Mouse (Mus musculus) kidney, embryonic 15.5 days (tissue): ENCODE results near the gene Ttc39b. TPM values are rescaled to one million over a fixed set of nuclear protein-coding genes. Genes with fewer than 3 reads are reported as not detected.

Experiments
- ATAC-seq: fragments of 200-750 bp; cut with Nextera tagmentation; replicated peaks from 2 replicates; pipeline ENCODE4 v1.8.0; 2017; ENCODE audit warnings: moderate TSS enrichment; ENCODE audit not compliant: low FRiP score
- H3K27ac ChIP-seq: fragments of 300-500 bp; sonication (generic); 2 replicates; pipeline ENCODE4 v1.5.1; 2015; ENCODE audit warnings: mild to moderate bottlenecking, inconsistent platforms
- H3K27me3 ChIP-seq: fragments of 300-500 bp; sonication (generic); 2 replicates; pipeline ENCODE4 v1.6.1; 2015; ENCODE audit warnings: inconsistent platforms
- H3K36me3 ChIP-seq: fragments of 300-500 bp; sonication (generic); 2 replicates; pipeline ENCODE4 v1.6.1; 2015; ENCODE audit warnings: inconsistent platforms
- H3K4me1 ChIP-seq: fragments of 300-500 bp; sonication (generic); 2 replicates; pipeline ENCODE4 v1.6.1; 2015; ENCODE audit warnings: inconsistent platforms
- H3K4me2 ChIP-seq: fragments of 300-500 bp; sonication (generic); 2 replicates; pipeline ENCODE4 v1.6.1; 2015; ENCODE audit warnings: moderate library complexity, mild to moderate bottlenecking, inconsistent platforms
- H3K4me3 ChIP-seq: fragments of 300-500 bp; sonication (generic); replicated peaks from 2 replicates; pipeline ENCODE4 v1.5.1; 2015; ENCODE audit warnings: mild to moderate bottlenecking, inconsistent platforms
- H3K9ac ChIP-seq: fragments of 300-500 bp; sonication (generic); 2 replicates; pipeline ENCODE4 v1.6.1; 2015; ENCODE audit warnings: mild to moderate bottlenecking, inconsistent platforms
- H3K9me3 ChIP-seq: fragments of 300-500 bp; sonication (generic); replicated peaks from 2 replicates; pipeline ENCODE4 v1.6.1; 2016; ENCODE audit warnings: inconsistent platforms
- WGBS: fragments of 180-500 bp; shearing (Covaris S2); methylation state at CpG from one replicate; pipeline ENCODE4 v1.1.7; 2015; ENCODE audit warnings: mixed read lengths; 5-methylcytosine and 5-hydroxymethylcytosine counted together
- polyA plus RNA-seq: library from polyadenylated mRNA; unstranded; fragments of >200 nt; fragmentation: Nextera tagmentation; extraction: Ambion mirVana; gene quantifications from 2 replicates; pipeline ENCODE4 v1.2.1, GENCODE M21; 2015

Ttc39b gene
- polyA plus RNA-seq, 1 experiment from 2014 or later, result 2.0 TPM

DNA sequence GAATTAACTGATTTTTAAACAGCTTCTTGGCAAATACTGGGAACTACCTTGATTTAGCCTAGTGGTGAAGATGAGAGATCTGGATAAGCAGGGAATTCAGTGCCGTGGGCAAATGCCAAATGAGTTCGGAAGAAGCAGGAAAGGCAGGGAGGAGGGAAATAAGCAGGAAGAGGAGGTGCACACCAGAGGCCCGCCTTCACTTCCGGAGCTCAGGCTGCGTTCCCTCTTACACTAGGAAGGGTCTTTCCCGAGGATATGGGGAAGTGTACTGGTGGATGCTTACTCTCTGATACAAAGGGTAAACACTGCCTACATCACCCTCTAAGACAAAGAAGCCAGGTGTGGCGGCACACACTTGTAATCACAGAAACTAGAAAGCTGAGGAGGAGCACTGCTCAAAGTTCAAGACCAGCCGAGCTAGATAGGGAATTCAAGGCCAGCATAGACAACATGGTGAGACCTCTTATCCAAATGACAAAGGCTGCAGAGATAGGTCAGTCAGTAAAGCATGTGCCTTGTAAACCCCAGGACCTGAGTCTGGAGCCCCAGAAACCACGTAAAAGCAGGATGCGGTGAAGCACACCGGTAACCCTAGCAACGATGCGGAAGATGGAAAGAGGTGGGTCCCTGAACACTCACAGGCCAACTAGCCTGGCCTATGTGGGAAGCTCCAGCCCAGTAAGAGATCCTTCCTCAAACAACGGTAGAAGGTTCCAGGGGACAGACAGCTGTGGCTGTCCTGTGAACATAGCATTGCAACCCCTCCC is 57.9 kb downstream of the Ttc39b start:
- no peak for ATAC-seq
- Histone ChIP-seq H3K9ac (no peak overlapping the region), H3K9me3 (no peaks in the 10 kb centered on the region), H3K27ac (no peak overlapping the region), H3K36me3 (no peaks in the 10 kb centered on the region), H3K4me1 (no peaks in the 10 kb centered on the region), H3K27me3 (no peaks in the 10 kb centered on the region), H3K4me3 (no peak overlapping the region), H3K4me2 (0 out of 2 replicates have a peak overlapping the region, but pooled peaks have one; percentile 7)
- WGBS, result 74% methylated on average over 14 of the region's 14 CpGs

DNA sequence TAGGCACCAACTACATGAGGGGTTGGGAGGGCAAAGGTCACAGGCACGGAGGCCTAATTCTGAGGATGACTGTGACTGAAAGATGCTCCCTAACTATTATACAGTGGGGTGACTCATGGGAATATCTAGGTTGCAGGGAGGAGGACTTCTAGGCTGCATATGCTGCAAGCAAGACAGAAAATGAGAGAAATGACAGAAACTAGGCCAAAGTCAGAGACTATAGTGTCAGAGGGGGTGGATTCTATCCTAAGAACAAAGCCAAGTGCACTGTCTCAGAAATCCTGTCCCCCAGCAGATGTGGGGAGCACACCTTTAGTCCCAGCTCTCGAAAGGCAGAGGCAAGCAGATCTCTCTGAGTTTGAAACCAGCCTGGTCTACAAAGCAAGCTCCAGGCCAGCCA is 59.2 kb downstream of the Ttc39b start:
- 96% methylated on average over 2 of the region's 2 CpGs for WGBS
- Histone ChIP-seq H3K27me3 (no peaks in the 10 kb centered on the region), H3K4me3 (no peak overlapping the region), H3K9me3 (no peaks in the 10 kb centered on the region), H3K4me1 (no peaks in the 10 kb centered on the region), H3K27ac (no peak overlapping the region), H3K9ac (no peak overlapping the region), H3K36me3 (no peaks in the 10 kb centered on the region), H3K4me2 (no peak overlapping the region)
- ATAC-seq, result no peak

- no peak for ATAC-seq
- Histone ChIP-seq H3K36me3 (no peaks in the 10 kb centered on the region), H3K4me3 (no peak overlapping the region), H3K9ac (no peak overlapping the region), H3K4me1 (0 out of 2 replicates have a peak, but pooled peaks cover 2% of the 10 kb centered on the region), H3K27ac (no peak overlapping the region), H3K4me2 (no peak overlapping the region), H3K27me3 (no peaks in the 10 kb centered on the region), H3K9me3 (no peaks in the 10 kb centered on the region)
- WGBS, result 7% methylated on average over 2 of the region's 2 CpGs
These were observed 62.1 kb downstream of the Ttc39b start for GRCm38 (mm10) chr4:83261998-83262397.

GRCm38 (mm10) chr4:83259690-83260089 is 64.4 kb downstream of the Ttc39b start:
- Histone ChIP-seq H3K4me3 (no peak overlapping the region), H3K9me3 (no peaks in the 10 kb centered on the region), H3K27ac (no peak overlapping the region), H3K9ac (no peak overlapping the region), H3K4me2 (no peak overlapping the region), H3K27me3 (no peaks in the 10 kb centered on the region), H3K4me1 (peaks cover 8% of the 10 kb centered on the region; the same call in 1 of the 2 replicates), H3K36me3 (no peaks in the 10 kb centered on the region)
- 75% methylated on average over 4 of the region's 4 CpGs for WGBS
- no peak for ATAC-seq

- H3K4me2 ChIP-seq, result no peak overlapping the region
- H3K27ac ChIP-seq, result no peak overlapping the region
- H3K4me3 ChIP-seq, result no peak overlapping the region
- H3K27me3 ChIP-seq, result no peaks in the 10 kb centered on the region
- no peaks in the 10 kb centered on the region for H3K9me3 ChIP-seq
- H3K4me1 ChIP-seq, result peaks cover 8% of the 10 kb centered on the region; the same call in 1 of the 2 replicates
- 86% methylated on average over 3 of the region's 3 CpGs for WGBS
- no peak overlapping the region for H3K9ac ChIP-seq
- no peak for ATAC-seq
- H3K36me3 ChIP-seq, result no peaks in the 10 kb centered on the region
These were observed 65.8 kb downstream of the Ttc39b start for GRCm38 (mm10) chr4:83258273-83258672.

GRCm38 (mm10) chr4:83257279-83258260 is 66.5 kb downstream of the Ttc39b start:
- 66% methylated on average over 17 of the region's 17 CpGs for whole genome bisulfite sequencing
- Histone ChIP-seq H3K4me3 (no peak overlapping the region), H3K4me1 (peaks cover 8% of the 10 kb centered on the region; the same call in 1 of the 2 replicates), H3K36me3 (no peaks in the 10 kb centered on the region), H3K27ac (no peak overlapping the region), H3K4me2 (no peak overlapping the region), H3K9me3 (no peaks in the 10 kb centered on the region), H3K9ac (no peak overlapping the region), H3K27me3 (no peaks in the 10 kb centered on the region)
- ATAC-seq, result no peak

- H3K27me3 ChIP-seq, result no peaks in the 10 kb centered on the region
- peak; percentile 54; the same call in 1 of the 2 replicates for ATAC-seq
- H3K9ac ChIP-seq, result no peak overlapping the region
- H3K36me3 ChIP-seq, result no peaks in the 10 kb centered on the region
- no peaks in the 10 kb centered on the region for H3K9me3 ChIP-seq
- peaks cover 8% of the 10 kb centered on the region; the same call in 1 of the 2 replicates for H3K4me1 ChIP-seq
- WGBS, result 70% methylated on average over 11 of the region's 11 CpGs
- no peak overlapping the region for H3K27ac ChIP-seq
- no peak overlapping the region for H3K4me3 ChIP-seq
- no peak overlapping the region for H3K4me2 ChIP-seq
These were observed 67.3 kb downstream of the Ttc39b start for GRCm38 (mm10) chr4:83256779-83257178.

DNA sequence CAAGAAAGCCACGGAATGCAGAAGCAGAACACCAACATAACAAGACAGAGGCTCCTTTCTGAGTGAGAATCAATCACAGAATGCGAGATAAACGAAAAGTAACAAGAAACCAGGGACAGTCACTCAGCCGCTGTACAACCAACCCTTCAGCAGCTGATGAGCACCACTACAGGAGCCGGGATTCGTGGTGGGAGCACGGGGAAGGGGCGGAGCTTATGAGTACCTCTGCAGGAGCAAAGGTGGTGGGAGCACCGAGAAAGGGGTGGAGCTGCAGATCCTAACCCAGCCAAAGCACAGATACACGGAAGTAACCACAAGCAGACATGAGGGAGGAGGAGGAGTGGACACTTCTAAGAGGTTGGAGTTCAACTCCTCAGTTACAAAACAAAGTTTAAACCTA is 69.1 kb downstream of the Ttc39b start:
- H3K4me1 ChIP-seq, result peaks cover 11% of the 10 kb centered on the region; the same call in 1 of the 2 replicates
- H3K9ac ChIP-seq, result no peak overlapping the region
- no peaks in the 10 kb centered on the region for H3K9me3 ChIP-seq
- H3K4me3 ChIP-seq, result no peak overlapping the region
- H3K4me2 ChIP-seq, result no peak overlapping the region
- no peaks in the 10 kb centered on the region for H3K36me3 ChIP-seq
- ATAC-seq, result no peak
- no peak overlapping the region for H3K27ac ChIP-seq
- no peaks in the 10 kb centered on the region for H3K27me3 ChIP-seq
- 88% methylated on average over 10 of the region's 10 CpGs for WGBS

GRCm38 (mm10) chr4:83253679-83254078 is 70.4 kb downstream of the Ttc39b start:
- Histone ChIP-seq H3K4me2 (no peak overlapping the region), H3K4me1 (peaks cover 11% of the 10 kb centered on the region; the same call in 1 of the 2 replicates), H3K9ac (no peak overlapping the region), H3K4me3 (no peak overlapping the region), H3K9me3 (no peaks in the 10 kb centered on the region), H3K36me3 (no peaks in the 10 kb centered on the region), H3K27ac (no peak overlapping the region), H3K27me3 (no peaks in the 10 kb centered on the region)
- no peak for ATAC-seq
- WGBS, result 94% methylated on average over 6 of the region's 6 CpGs

DNA sequence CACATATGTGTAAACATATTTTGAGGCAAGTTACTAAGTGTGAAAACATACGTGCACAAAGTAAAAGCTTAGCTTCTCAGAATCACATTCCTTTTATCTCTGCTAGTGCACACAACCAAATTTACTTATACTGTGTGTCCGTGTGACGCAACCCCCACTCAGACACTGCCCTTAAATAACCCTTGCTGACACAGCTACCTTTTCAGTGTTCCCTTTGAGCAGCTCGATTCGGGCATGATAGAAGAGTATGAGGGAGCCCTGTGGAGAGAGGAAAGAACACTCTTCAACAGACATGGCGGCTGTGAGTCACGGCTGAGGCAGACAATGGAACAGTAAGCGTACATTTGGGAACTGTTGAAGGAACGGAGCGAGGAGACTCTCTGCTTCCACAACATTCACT is 80.3 kb downstream of the Ttc39b start:
- H3K27ac ChIP-seq, result no peak overlapping the region
- ATAC-seq, result no peak
- no peaks in the 10 kb centered on the region for H3K27me3 ChIP-seq
- H3K9me3 ChIP-seq, result no peaks in the 10 kb centered on the region
- no peak overlapping the region for H3K4me3 ChIP-seq
- no peak overlapping the region for H3K9ac ChIP-seq
- H3K4me1 ChIP-seq, result no peaks in the 10 kb centered on the region; the same call in 1 of the 2 replicates
- no peak overlapping the region for H3K4me2 ChIP-seq
- H3K36me3 ChIP-seq, result no peaks in the 10 kb centered on the region
- WGBS, result 94% methylated on average over 10 of the region's 10 CpGs

GRCm38 (mm10) chr4:83241630-83242029 is 82.4 kb downstream of the Ttc39b start:
- H3K4me2 ChIP-seq, result no peak overlapping the region
- H3K27me3 ChIP-seq, result no peaks in the 10 kb centered on the region
- H3K36me3 ChIP-seq, result no peaks in the 10 kb centered on the region
- no peak overlapping the region for H3K27ac ChIP-seq
- no peak overlapping the region for H3K4me3 ChIP-seq
- H3K9me3 ChIP-seq, result no peaks in the 10 kb centered on the region
- no peaks in the 10 kb centered on the region; the same call in 1 of the 2 replicates for H3K4me1 ChIP-seq
- no peak overlapping the region for H3K9ac ChIP-seq
- 51% methylated on average over 5 of the region's 5 CpGs for WGBS
- ATAC-seq, result no peak

- no peak overlapping the region for H3K4me2 ChIP-seq
- H3K9me3 ChIP-seq, result no peaks in the 10 kb centered on the region
- H3K27ac ChIP-seq, result no peak overlapping the region
- H3K36me3 ChIP-seq, result no peaks in the 10 kb centered on the region
- H3K4me3 ChIP-seq, result no peak overlapping the region
- no peak overlapping the region for H3K9ac ChIP-seq
- ATAC-seq, result no peak
- WGBS, result 67% methylated on average over 5 of the region's 5 CpGs
- peaks cover 10% of the 10 kb centered on the region for H3K4me1 ChIP-seq
- no peaks in the 10 kb centered on the region for H3K27me3 ChIP-seq
These were observed 86.4 kb downstream of the Ttc39b start for GRCm38 (mm10) chr4:83237656-83238055.
